In the genomic region with DNA sequence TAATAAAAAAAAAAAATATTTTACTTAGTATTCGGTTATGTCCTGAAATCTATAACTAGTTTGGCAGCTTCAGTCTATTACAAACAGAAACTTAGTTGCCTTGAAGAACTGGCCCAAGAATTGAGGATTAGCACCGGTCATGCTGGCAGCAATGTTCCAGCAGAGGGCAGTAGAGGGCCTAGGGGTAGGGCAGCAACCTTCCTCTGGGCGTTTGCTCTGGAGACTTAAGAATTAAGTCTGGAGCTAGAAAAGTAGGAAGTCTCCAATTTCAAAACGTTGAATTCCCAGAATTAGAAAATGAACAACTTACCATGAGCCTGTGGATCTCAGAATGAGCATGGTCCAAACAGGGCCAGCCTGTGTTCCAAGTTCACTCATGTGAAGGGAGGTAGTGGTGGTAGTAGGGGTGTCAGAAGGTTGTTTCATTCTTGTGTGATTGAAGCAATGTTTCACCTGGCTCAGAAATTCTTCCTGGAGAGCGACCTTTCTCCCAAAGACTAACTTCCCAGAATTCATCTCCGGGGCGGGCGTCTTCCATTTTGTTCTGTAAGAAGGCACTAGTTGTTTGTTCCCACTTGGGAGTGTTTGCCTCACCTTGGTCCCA, we compare ENCODE assay signal across 8 mouse cellular contexts. TPM values are rescaled to one million over a fixed set of nuclear protein-coding genes. Genes with fewer than 3 reads are reported as not detected.
DNase-seq lines count a peak whose midpoint lies in the region; ATAC-seq lines count a peak whose summit lies in the region.

No protein-coding gene starts in this region.

- H3K27ac ChIP-seq in hindbrain, embryonic 10.5 days, result no peak overlapping the region
- H3K27ac ChIP-seq in hindbrain, embryonic 13.5 days, result no peak overlapping the region
- H3K27ac ChIP-seq in embryonic facial prominence, embryonic 14.5 days (replicated peaks; ENCODE audit: low read depth, low read length), result no peak overlapping the region

- no peak overlapping the region for H3K9ac ChIP-seq in hindbrain, embryonic 13.5 days
- H3K9ac ChIP-seq in embryonic facial prominence, embryonic 14.5 days (ENCODE audit: low read depth, low read length), result no peak overlapping the region

- no peaks in the 10 kb centered on the region for H3K27me3 ChIP-seq in hindbrain, embryonic 10.5 days (ENCODE audit: insufficient read depth, poor library complexity, severe bottlenecking)
- no peaks in the 10 kb centered on the region for H3K27me3 ChIP-seq in hindbrain, embryonic 13.5 days
- no peaks in the 10 kb centered on the region for H3K27me3 ChIP-seq in embryonic facial prominence, embryonic 14.5 days (replicated peaks; ENCODE audit: control insufficient read depth, insufficient read depth, low read length)

- no peaks in the 10 kb centered on the region for H3K36me3 ChIP-seq in hindbrain, embryonic 10.5 days
- no peaks in the 10 kb centered on the region for H3K36me3 ChIP-seq in hindbrain, embryonic 13.5 days
- no peaks in the 10 kb centered on the region for H3K36me3 ChIP-seq in embryonic facial prominence, embryonic 14.5 days (ENCODE audit: control insufficient read depth, insufficient read depth, low read length)

- no peak for ATAC-seq in hindbrain, embryonic 13.5 days (ENCODE audit: low FRiP score)
- ATAC-seq in embryonic facial prominence, embryonic 14.5 days (ENCODE audit: low read depth), result no peak
- ATAC-seq in neutrophil, adult 5-6 weeks (ENCODE audit: extremely low read depth, insufficient number of reproducible peaks, low FRiP score, poor library complexity, severe bottlenecking), result peak; percentile 80; the same call in 1 of the 2 replicates

- no peaks in the 10 kb centered on the region for H3K9me3 ChIP-seq in hindbrain, embryonic 10.5 days
- H3K9me3 ChIP-seq in hindbrain, embryonic 13.5 days, result no peaks in the 10 kb centered on the region
- H3K9me3 ChIP-seq in embryonic facial prominence, embryonic 14.5 days (ENCODE audit: control insufficient read depth, low read length), result no peaks in the 10 kb centered on the region

- DNase-seq in hindbrain, embryonic 10.5 days (ENCODE audit: low spot score), result peak; percentile 40
- DNase-seq in CD4-positive helper T cell, adult 2 months (ENCODE audit: low read depth, low spot score), result peak; percentile 66
- DNase-seq in adipocyte (ENCODE audit: low spot score), result peak; percentile 91
- DNase-seq in embryonic facial prominence, embryonic 14.5 days (ENCODE audit: low spot score), result peak; percentile 58
- DNase-seq in kidney, postnatal 4 days, result peak; percentile 81 to 85
- DNase-seq in thymus, postnatal 36 days, result peak; percentile 65 to 71

- H3K4me1 ChIP-seq in hindbrain, embryonic 10.5 days (replicated peaks), result peaks cover 11% of the 10 kb centered on the region; the same call in 1 of the 2 replicates
- 0 out of 2 replicates have a peak, but pooled peaks cover 5% of the 10 kb centered on the region for H3K4me1 ChIP-seq in hindbrain, embryonic 13.5 days (replicated peaks)
- H3K4me1 ChIP-seq in embryonic facial prominence, embryonic 14.5 days (ENCODE audit: control insufficient read depth, insufficient read depth, low read length), result no peaks in the 10 kb centered on the region

- H3K4me3 ChIP-seq in hindbrain, embryonic 10.5 days, result no peak overlapping the region
- H3K4me3 ChIP-seq in hindbrain, embryonic 13.5 days, result no peak overlapping the region
- no peak overlapping the region for H3K4me3 ChIP-seq in embryonic facial prominence, embryonic 14.5 days (ENCODE audit: low read depth, low read length)

- 70% methylated on average over 8 of the region's 8 CpGs for WGBS in hindbrain, embryonic 10.5 days
- 74% methylated on average over 8 of the region's 8 CpGs for WGBS in hindbrain, embryonic 13.5 days
- WGBS in embryonic facial prominence, embryonic 14.5 days, result 63% methylated on average over 8 of the region's 8 CpGs

- no peak overlapping the region for H3K4me2 ChIP-seq in hindbrain, embryonic 13.5 days
- H3K4me2 ChIP-seq in embryonic facial prominence, embryonic 14.5 days (ENCODE audit: low read depth, low read length), result no peak overlapping the region

RNA-seq across cellular contexts. Expression of gene Sypl, which starts 33.4 kb away (rescaled TPM):
- 40.9 and 48.8 TPM in 2 replicates for polyA plus RNA-seq in hindbrain, embryonic 10.5 days (2016; fragmentation: Nextera tagmentation; extraction: Ambion mirVana)
- 39.2 and 45.3 TPM in 2 replicates for polyA plus RNA-seq in hindbrain, embryonic 13.5 days (2015; fragmentation: Nextera tagmentation; extraction: Ambion mirVana)
- polyA plus RNA-seq in embryonic facial prominence, embryonic 14.5 days (2014; fragmentation: Nextera tagmentation; extraction: Ambion mirVana), result 115 and 119 TPM in 2 replicates
- total RNA-seq in neutrophil, adult 5-6 weeks (2017), result 69.1 and 77.2 TPM in 2 replicates

Comparison
In these comparisons a context has a peak if more than half of its experiments do, and no peak if none do; other contexts are left out.
1. DNase-seq: peak in every context shown above with its lines; median percentile 91 in adipocyte; 83 in kidney, postnatal 4 days; 68 in thymus, postnatal 36 days; 66 in CD4-positive helper T cell, adult 2 months; 58 in embryonic facial prominence, embryonic 14.5 days; 40 in hindbrain, embryonic 10.5 days.